Mouse (Mus musculus) midbrain, postnatal 0 days (tissue): Measurements from ENCODE around the gene Utp20. TPM values are rescaled to one million over a fixed set of nuclear protein-coding genes. Genes with fewer than 3 reads are reported as not detected.
"Not testable (repeated sequence)": the region's sequence is repeated elsewhere in the genome, so short reads cannot be mapped to it uniquely, and the experiment has no call there.

Experiments used
- ATAC-seq: fragments of 200-750 bp; cut with Nextera tagmentation; 2 replicates; pipeline ENCODE4 v1.8.0; 2017; ENCODE audit warnings: moderate number of reproducible peaks, mild to moderate bottlenecking, moderate TSS enrichment, moderate library complexity; ENCODE audit not compliant: low FRiP score
- DNase-seq: peaks from one replicate; pipeline ENCODE4 v3.0.0-alpha.2; 2015; ENCODE audit warnings: low spot score
- H3K27ac ChIP-seq: fragments of 300-500 bp; sonication (generic); 2 replicates; pipeline ENCODE4 v1.5.1; 2014; ENCODE audit warnings: low read depth, mild to moderate bottlenecking, low read length, mixed read lengths
- H3K27me3 ChIP-seq: fragments of 300-500 bp; sonication (generic); 2 replicates; pipeline ENCODE4 v1.6.1; 2014; ENCODE audit warnings: low read length, control low read depth, mixed read lengths; ENCODE audit not compliant: insufficient read depth
- H3K36me3 ChIP-seq: fragments of 300-500 bp; sonication (generic); 2 replicates; pipeline ENCODE4 v1.6.1; 2014; ENCODE audit warnings: low read length, control low read depth, mixed read lengths; ENCODE audit not compliant: insufficient read depth
- H3K4me1 ChIP-seq: fragments of 300-500 bp; sonication (generic); 2 replicates; pipeline ENCODE4 v1.6.1; 2014; ENCODE audit warnings: mild to moderate bottlenecking, control low read depth, antibody characterized with exemption, low read length, mixed read lengths; ENCODE audit not compliant: insufficient read depth
- H3K4me2 ChIP-seq: fragments of 300-500 bp; sonication (generic); 2 replicates; pipeline ENCODE4 v1.6.1; 2014; ENCODE audit warnings: low read depth, mild to moderate bottlenecking, low read length, mixed read lengths; ENCODE audit not compliant: poor library complexity, severe bottlenecking
- H3K4me3 ChIP-seq: fragments of 300-500 bp; sonication (generic); 2 replicates; pipeline ENCODE4 v1.5.1; 2014; ENCODE audit warnings: low read depth, mild to moderate bottlenecking, low read length, moderate library complexity
- H3K9ac ChIP-seq: fragments of 300-500 bp; sonication (generic); replicated peaks from 2 replicates; pipeline ENCODE4 v1.6.1; 2014; ENCODE audit warnings: mild to moderate bottlenecking, low read length, moderate library complexity, mixed read lengths; ENCODE audit not compliant: poor library complexity, severe bottlenecking
- H3K9me3 ChIP-seq: fragments of 300-500 bp; sonication (generic); 2 replicates; pipeline ENCODE4 v1.6.1; 2016; ENCODE audit warnings: low read length, control low read depth
- CTCF ChIP-seq: IDR thresholded peaks from 2 replicates; pipeline ENCODE4 v1.5.1; 2016; ENCODE audit warnings: antibody characterized with exemption, mild to moderate bottlenecking
- WGBS: fragments of 180-500 bp; shearing (Covaris S2); extraction: QIAGEN DNeasy Blood & Tissue Kit; methylation state at CpG from one replicate; pipeline ENCODE4 v1.1.7; 2014; 5-methylcytosine and 5-hydroxymethylcytosine counted together
- polyA plus RNA-seq: library from polyadenylated mRNA; unstranded; fragments of >200 nt; fragmentation: Nextera tagmentation; extraction: Ambion mirVana; gene quantifications from 2 replicates; pipeline ENCODE4 v1.2.1, GENCODE M21; 2015
- total RNA-seq: library from RNA; depleted of rRNA; stranded (reverse); fragments of >200 nt; gene quantifications from 2 replicates; pipeline ENCODE4 v1.2.3, GENCODE M21; 2014

Gene Utp20
- total and polyA plus RNA-seq, 2 experiments from 2014 or later = 5.1 to 8.8 TPM

GRCm38 (mm10) chr10:88761524-88762212 lies 64.9 kb downstream of the Utp20 start:
- H3K27me3 ChIP-seq = no peaks in the 10 kb centered on the region
- H3K9ac ChIP-seq = no peak overlapping the region
- H3K4me2 ChIP-seq = no peak overlapping the region
- no peak for DNase-seq
- H3K4me1 ChIP-seq = no peaks in the 10 kb centered on the region
- H3K9me3 ChIP-seq = no peaks in the 10 kb centered on the region
- H3K36me3 ChIP-seq = peaks cover 58% of the 10 kb centered on the region
- no peak overlapping the region for H3K4me3 ChIP-seq
- no peak for TF ChIP-seq CTCF
- no peak for ATAC-seq
- 95% methylated on average over 13 of the region's 13 CpGs for WGBS
- H3K27ac ChIP-seq = no peak overlapping the region

- Histone ChIP-seq H3K27me3 (no peaks in the 10 kb centered on the region), H3K4me2 (no peak overlapping the region), H3K4me1 (no peaks in the 10 kb centered on the region), H3K9ac (no peak overlapping the region), H3K36me3 (peaks cover 40% of the 10 kb centered on the region), H3K9me3 (no peaks in the 10 kb centered on the region), H3K4me3 (no peak overlapping the region), H3K27ac (no peak overlapping the region)
- 93% methylated on average over 2 of the region's 2 CpGs for WGBS
- DNase-seq (no peak), ATAC-seq (no peak)
- no peak for TF ChIP-seq CTCF
Measured at GRCm38 (mm10) chr10:88741426-88741825, 85.2 kb downstream of the Utp20 start.

GRCm38 (mm10) chr10:88740781-88741180 lies 85.8 kb downstream of the Utp20 start:
- ATAC-seq = no peak
- Histone ChIP-seq H3K27ac (no peak overlapping the region), H3K4me1 (no peaks in the 10 kb centered on the region), H3K4me3 (no peak overlapping the region), H3K4me2 (no peak overlapping the region), H3K9me3 (no peaks in the 10 kb centered on the region), H3K9ac (no peak overlapping the region), H3K36me3 (peaks cover 41% of the 10 kb centered on the region), H3K27me3 (no peaks in the 10 kb centered on the region)
- TF ChIP-seq CTCF = no peak
- WGBS = 93% methylated on average over 5 of the region's 5 CpGs
- DNase-seq = no peak

- Histone ChIP-seq H3K4me1 (no peaks in the 10 kb centered on the region), H3K4me2 (no peak overlapping the region), H3K27ac (no peak overlapping the region), H3K9me3 (no peaks in the 10 kb centered on the region), H3K36me3 (peaks cover 36% of the 10 kb centered on the region), H3K4me3 (no peak overlapping the region), H3K27me3 (no peaks in the 10 kb centered on the region), H3K9ac (no peak overlapping the region)
- ATAC-seq (no peak), DNase-seq (no peak)
- no peak for TF ChIP-seq CTCF
- 83% methylated on average over 1 of the region's 1 CpGs for WGBS
Measured at GRCm38 (mm10) chr10:88739818-88740217, 86.8 kb downstream of the Utp20 start.

GRCm38 (mm10) chr10:88739074-88739473 lies 87.5 kb downstream of the Utp20 start:
- H3K4me3 ChIP-seq, H3K4me1 ChIP-seq, H3K9me3 ChIP-seq, H3K27me3 ChIP-seq, H3K9ac ChIP-seq, DNase-seq, H3K27ac ChIP-seq, ATAC-seq, H3K4me2 ChIP-seq: not testable (repeated sequence)
- WGBS = 96% methylated on average over 8 of the region's 8 CpGs
- H3K36me3 ChIP-seq = peaks cover 29% of the 10 kb centered on the region

- peaks cover 6% of the 10 kb centered on the region for H3K36me3 ChIP-seq
- H3K27ac ChIP-seq = no peak overlapping the region
- peak overlapping the region; percentile 99 for H3K4me3 ChIP-seq
- no peak for TF ChIP-seq CTCF
- H3K4me1 ChIP-seq = 0 out of 2 replicates have a peak, but pooled peaks cover 3% of the 10 kb centered on the region
- H3K27me3 ChIP-seq = no peaks in the 10 kb centered on the region
- DNase-seq (no peak), ATAC-seq (no peak)
- WGBS = 13% methylated on average over 6 of the region's 6 CpGs
- peak overlapping the region; percentile 72 for H3K4me2 ChIP-seq
- H3K9me3 ChIP-seq = no peaks in the 10 kb centered on the region
- peak overlapping the region; percentile 95 for H3K9ac ChIP-seq
Measured at GRCm38 (mm10) chr10:88732309-88732622, 94.3 kb downstream of the Utp20 start.
